Mouse (Mus musculus) thymus, postnatal 25 days (tissue): Measurements from ENCODE around the gene Gm5460.
A peak's percentile ranks its signal among the peaks of the same experiment; 100 is the strongest.

Experiments used
- DNase-seq: peaks from one replicate; pipeline ENCODE4 v3.0.0; 2022

Gm5460 gene

GRCm38 (mm10) chr14:34078293-34078692 is 61.7 kb downstream of the Gm5460 start:
- no peak for DNase-seq

DNA sequence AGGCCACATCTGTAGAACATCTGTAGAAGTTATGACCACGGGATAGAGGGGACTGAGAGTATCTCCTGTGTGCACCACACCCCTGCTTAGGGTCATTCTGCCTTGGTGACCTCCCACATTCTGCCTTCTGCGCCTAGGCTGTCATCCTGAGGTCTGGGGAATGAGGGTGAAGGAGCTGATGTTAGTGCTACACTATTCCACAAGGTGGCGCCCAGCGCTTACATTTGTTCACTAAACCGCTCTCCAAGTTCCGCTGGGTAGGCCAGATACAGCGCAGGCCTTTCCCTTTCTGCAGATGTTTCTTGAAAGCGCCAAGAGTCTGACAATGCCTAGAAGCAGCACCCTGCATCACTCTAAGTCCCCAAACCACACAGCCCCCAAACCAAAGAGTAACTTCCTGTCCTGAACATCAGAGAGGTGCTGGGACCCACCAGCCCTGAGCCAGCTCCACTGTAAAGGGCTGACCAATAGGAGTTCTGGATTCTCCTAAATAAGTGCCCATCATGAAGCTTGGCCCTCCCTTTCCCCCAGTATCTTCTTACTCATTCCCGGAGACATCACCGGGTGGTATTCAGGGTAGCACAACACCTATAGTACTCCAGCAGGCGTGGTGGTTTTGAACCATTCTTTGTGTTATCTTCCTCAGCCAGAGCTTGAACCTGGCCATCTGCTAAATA is 63.9 kb downstream of the Gm5460 start:
- peak; percentile 24 for DNase-seq

- DNase-seq = no peak
These were observed 69.2 kb downstream of the Gm5460 start, which contains the start of gene Anxa8 for GRCm38 (mm10) chr14:34085731-34086130. TSS of gene Anxa8 (plus strand) at chr14:34085981.

- no peak for DNase-seq
These were observed 70.2 kb downstream of the Gm5460 start for GRCm38 (mm10) chr14:34086806-34087205.

DNA sequence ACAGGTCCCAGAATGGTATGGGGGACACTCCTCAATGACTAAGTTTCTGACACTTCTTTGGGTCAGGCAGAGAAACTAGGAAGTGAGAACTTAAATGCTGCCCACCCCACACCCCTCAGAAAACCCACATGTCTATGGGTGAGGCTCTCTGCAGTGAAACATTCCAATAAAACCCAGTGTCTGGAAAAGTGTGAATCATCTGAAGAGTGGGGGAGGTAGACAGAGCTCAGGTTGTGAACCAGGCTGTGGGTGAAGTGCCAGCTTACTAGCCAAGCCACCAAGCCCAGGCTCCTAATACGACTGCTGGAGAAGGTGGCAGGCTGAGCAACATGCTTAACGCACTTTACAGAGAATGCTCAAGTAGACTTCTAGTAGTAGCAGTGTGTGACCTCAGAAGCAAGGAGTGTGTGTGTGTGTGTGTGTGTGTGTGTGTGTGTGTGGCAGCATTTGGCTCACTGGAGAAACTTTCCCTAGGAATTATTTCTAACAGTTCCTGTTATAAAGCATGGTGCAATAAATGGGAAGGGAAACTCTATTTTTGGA is 71.4 kb downstream of the Gm5460 start:
- DNase-seq = no peak

DNA sequence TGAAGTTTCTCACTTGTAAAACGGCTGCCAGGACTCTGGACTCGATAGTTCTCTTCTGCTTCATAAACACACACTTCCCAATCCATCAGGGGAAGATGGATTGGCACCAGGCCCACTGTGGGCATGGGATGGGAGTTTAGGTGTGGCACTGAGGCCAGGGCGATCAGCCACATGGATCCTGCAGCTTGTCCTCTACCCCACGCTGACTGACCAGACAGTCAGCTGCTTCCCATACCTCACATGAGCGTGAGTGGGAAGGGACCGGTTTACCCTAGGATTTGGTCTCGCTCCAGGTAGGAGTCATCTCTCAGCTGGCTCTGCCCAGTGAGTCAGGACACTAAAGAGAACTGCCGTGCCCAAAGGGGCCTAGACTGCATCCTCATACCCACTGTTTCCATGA is 73.2 kb downstream of the Gm5460 start:
- no peak for DNase-seq

DNA sequence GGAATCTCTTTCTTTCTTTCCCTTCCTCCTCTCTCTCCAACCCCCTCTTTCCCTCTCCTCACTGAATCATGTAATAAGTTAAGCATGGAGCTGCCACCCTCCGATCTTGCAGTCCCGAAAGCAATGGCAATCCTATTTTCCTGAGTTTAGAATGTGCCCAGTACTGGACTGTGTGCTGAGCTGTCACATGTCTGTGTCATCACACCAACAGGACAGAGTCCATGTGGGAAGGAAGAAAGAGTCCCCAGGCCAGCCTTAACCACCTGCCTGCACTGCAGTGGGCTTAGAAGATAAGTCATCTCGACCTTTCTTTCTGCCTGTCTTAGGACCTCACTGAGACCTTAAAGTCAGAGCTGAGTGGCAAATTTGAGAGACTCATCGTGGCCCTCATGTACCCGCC is 74.9 kb downstream of the Gm5460 start:
- no peak for DNase-seq

DNA sequence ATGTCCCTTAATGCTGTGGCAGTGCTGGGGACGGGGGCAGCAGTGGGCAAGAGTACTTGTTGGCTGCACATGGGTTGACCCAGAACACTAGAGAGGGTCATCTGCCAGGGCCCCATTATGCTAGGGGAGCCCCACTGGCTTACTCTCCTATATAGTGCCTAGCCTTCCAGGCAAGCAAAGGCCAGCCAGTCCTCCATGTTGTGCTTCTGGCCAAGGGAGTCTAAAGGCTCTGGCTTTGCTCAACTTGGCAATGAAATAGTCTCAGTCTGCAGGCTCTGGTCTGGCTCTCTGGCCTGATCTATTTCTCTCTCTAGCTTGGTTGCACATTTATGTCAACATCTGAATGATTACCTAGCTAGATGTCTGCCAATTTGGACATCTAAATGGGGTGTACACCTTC is 76.3 kb downstream of the Gm5460 start:
- no peak for DNase-seq

GRCm38 (mm10) chr14:34096161-34096560 is 79.6 kb downstream of the Gm5460 start:
- DNase-seq = no peak
